Mouse (Mus musculus): ENCODE results near the gene Tuba1b.
"Not testable (repeated sequence)": the region's sequence is repeated elsewhere in the genome, so short reads cannot be mapped to it uniquely, and the experiment has no call there.

Tuba1b gene

DNA sequence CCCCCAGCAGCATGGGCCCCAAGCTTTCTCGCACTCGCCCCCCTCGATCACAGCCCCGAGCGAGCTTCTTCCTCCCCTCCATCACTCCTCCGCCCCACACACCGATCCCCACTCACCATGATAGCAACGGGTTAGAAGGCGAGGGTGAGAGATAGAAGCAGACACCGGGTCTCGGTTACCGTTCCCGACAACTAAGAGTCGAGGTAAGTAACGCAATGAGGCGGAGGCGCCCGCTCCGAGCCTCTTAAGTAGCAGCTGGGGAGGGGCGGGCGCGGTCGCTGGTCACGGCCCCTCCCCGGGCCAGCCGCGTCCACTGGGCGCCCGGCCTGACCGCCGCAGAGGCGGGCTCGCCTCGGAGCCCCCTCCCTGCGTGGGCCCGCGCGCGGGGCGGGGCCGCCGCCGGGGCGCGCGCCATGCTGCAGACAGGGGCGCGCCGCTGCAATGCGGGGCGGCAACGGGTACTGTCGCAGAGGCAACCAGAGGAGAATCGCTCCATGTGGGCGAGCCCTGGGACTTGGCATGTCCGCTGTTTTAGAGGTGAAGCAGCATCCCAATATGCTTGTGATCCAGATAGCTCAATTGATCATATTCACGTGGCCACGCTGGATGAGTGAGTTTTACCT, at the start of gene Tuba1b:
TSS of gene Tuba1b (minus strand) at position 349 of the 623 bp plus-strand sequence.
- DNase-seq, result peak; percentile 92

DNA sequence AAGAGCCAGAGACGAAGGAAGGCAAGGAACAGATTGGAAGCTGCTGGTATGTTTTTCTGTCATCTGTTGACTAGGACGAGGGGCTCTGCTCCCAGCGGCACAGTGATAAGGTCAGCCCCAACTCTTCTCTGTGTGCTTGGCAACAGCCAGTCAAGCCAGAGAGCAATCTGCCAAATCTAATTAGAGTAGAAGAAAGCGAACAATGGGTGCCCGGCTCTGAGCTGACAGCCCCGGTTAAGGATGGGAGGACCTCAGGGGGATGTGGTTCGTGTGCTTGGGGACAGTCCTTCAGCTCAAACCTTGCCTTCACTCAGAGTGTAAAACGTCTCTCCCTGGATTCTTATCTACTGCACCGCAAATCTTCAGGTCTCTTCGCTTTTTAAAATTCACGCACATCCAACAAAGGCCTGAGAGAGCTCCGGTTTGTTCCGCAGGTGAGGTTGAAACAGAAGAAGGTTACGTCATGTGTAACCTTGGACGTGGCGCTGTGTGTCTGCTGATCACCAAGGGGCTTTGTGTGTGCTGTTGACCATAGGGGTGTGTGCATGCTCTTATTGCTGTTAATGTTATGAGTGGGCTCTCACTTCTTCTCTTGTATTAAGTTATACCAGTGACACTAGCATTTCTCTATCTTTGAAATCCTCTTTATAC, 49.2 kb upstream of the Tuba1b start:
- DNase-seq, result no peak

DNA sequence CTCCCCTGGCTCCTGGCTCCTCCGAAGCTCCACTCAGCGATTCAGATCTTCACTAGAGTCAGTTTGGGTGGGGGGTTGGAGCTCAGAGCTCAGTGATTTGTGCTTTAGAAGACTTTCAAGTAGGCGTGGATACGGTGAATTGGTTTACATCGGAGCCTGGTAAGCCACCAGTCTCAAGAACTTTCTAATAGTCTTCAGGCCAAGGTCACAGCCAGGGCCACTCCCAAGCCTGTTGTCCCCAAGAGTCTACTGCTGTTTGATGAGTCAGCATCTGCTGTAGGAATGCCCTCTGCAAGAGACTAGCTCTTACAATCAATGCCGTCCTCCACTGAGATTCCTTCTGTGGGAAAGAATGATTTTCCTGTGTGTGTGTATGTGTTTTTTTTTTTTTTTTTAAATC, 47.7 kb upstream of the Tuba1b start:
- no peak for DNase-seq

DNA sequence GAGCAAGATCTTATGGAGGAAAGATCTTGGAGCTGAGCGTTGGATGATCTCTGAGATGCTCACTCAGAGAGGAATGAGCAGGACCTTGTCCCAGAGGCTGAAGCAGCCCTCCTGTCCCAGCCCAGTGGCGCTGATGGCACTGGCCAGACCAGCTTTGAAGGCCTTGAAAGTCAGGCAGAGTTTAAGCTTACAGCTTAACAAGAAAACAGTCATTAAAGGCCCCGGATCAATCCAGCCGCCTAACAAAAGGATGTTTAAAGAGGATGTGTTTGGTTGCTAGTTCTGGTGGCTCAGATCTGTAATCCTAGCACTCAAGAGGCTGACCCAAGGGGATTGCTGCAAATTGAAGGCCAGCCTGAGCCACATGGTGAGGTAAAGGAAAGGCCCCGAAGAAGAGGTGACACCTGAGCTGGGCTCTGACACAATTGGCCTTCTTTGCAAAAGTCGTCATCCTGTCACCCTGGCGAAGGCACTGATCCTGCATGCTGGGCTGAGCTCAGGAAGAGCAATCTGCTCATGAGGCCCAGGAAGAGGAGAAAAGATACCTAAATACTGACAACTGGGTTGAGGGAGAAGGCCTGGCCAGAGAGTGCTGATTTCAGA, 45.7 kb upstream of the Tuba1b start:
- no peak for DNase-seq

DNA sequence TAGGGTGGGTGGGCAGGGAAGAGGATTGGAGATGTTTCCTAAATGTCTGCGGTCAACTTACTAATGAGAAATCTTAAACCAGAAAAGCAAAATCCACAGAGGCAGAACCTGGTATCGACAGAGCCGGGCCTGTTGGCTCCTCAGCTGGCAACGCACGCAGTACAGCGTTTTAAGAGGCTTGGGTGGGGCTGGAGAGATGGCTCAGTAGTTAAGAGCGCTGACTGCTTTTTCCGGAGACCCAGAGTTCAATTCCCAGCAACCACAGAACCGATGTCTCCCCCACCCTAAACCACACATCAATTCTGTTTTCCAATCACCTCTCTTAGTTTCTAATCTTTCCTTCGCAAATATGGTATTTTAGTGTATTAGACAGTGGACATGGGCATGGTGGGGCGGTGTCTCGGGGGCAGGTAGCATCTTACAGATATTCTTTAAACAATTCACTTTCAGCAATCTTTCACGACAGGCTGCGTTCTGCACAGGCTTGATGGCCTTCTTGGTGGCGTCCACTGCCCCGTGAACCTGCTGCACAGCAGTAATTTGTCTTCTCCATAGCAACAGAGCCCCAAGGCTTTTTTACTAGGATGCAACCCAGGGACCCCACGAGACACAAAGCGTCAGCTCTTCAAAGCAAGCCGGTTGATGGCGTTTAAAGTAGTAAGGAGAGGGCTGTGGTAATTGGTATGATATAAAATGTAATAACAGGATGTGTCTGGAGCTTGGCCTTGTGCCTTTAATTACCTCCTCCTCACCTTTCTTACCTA, 44.2 kb upstream of the Tuba1b start:
- no peak for DNase-seq

DNA sequence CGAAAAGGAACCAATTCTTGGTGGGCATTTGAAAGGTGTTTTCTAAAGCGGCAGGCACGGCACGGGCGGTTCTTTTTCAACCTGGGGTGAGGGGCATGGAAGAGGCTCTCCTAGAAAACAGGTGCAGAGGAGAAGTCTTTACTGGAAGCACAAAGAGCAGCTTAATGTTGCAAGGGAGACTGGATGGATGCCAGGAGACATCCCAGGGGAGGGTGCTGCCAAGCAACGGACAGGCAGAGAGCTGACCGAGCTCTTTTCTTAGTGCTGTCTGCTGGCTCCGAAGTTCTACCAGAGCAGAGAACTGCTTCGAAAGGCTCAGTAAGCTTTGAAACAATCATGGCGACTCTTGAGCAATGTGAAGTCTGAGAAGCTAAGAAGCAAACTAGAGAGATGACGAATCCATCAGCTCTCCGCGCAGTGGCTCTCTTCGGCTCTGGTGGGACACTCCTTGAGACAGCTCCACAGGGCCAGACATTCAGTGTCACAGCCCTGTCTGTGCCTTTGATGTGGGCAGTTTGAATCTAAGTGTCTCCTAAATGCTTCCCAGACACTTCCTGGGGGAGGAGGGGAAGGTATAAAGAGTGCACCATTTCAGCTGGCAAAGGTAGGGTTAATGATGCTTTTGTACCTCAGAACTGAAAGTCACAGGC, 43.5 kb upstream of the Tuba1b start:
- no peak for DNase-seq

DNA sequence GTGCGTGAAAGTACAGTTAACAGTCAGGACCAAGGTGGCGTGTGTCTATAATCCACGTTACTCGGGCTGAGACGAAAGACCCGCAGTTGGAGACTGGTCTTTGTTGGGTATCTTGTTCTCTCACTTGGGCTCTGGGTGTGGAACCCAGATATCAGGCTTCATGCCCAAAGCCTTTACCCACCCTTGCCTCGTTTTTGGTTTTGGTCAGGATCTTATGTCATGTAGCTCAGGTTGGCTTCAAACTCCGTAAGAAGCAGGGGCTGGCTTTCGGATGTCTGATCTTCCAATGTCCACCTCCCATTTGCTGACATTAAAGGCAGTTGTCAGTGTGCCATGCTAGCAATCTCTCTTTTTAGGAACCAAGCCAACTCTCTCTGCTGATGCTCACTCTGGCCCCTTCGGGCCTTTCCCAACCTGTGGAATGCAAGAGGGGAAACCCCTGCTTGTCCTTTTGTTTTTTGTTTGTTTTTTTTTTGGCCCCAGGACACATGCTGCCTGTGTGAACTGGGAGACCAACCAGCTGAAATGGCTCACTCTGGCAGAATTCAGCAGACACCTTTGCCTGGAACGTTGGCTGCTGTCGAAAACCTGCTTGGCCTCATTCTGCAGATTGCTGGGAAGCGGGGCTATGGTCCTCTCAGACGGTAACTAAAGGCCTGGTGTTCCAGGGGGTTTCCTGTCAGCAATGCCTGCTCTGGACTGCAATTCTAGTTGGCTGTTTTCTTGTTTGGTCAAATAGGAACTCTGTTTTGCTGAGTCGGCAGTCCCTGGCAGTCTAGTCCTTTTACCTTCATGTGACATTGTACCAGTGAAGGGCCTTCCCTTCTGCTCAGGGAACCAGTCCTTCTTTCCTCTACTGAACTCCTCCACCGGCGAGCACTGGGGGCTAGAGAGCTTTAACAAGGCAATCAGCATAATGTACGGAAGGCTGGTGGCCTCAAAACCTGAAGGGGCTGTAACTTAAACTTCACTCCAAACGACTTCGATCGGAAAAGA, 42.7 kb upstream of the Tuba1b start:
- DNase-seq, result no peak

DNA sequence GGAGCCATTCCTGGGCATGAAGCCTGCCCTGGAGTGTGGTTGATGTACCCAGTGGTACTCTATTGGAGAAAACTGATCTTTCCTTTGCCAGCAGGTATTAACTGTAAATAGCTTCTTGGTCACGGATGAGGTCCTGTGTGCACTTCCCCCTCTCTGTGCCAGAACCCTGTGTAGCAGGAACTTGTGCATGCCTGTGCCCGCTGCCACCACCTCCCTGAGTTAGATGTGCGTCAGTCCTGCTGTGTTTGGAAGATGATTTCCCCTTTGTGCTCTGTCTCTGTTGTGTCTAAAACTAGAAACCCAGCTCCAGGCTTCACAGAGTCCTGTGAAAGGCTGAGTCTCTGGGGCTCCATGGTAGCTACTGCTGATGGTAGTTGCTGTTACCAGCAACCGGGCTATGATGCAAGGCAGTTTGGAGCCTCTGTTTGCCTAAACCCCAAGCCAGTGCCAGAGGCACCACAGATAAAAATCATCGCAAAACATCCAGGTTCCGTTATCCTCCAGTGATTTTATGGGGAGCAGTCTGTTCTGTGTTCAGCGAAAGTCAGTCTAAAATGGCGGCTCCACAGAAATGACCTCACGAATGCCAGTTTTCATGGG, 38.8 kb upstream of the Tuba1b start:
- no peak for DNase-seq

DNA sequence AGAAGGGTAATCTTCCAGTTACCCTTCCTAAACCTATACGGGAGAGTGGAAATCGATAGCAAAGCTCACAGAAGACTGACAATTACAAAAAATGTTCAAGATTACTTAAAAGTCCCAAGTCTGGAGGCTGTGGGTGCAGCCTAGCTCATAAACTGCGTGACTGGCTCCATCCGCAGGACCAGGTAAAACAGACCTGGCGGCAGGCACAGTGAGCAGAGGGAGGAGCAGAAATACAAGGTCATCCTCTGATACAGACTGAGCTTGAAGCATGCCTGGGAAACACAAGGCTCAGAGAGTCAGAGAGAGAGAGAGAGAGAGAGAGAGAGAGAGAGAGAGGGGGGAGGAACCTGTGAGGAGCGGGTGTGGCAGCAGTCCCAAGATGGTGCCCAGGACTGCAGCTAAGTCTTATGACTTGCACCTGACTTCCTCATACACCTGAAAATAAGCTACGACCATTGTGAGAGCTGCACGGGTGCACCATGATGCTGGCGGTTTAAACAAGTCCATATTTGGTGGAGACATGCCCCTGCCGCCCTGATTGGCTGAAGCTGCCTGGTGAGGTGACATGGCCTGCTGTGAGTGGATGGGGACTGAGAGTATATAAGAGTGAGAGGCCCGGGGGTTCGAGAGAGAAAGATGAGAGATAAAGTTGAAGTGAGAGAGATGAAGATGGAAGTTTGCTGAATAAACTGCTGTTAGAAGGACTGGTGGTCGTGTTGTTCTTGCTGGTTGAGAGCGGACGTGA, 37.4 kb upstream of the Tuba1b start:
- not testable (repeated sequence) for DNase-seq

DNA sequence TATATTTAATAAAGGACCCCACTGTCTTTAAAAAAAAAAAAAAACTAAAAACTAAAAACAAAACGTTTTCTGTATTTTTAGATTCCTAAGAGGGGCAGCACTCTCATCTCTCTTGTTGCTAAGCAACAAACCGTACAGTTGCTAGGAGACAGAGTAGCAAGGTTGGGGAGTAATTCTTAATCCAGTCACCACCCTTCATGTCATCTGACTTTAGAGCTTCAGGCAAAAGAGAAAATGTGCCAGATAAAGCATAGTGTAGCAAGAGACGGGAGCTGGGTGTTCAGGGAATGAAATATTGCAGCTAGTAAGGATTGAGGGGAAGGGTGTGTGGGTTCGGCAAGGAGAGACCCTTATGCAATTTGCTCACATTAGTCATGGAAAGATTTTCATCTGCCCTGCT, 36.7 kb upstream of the Tuba1b start:
- no peak for DNase-seq

DNA sequence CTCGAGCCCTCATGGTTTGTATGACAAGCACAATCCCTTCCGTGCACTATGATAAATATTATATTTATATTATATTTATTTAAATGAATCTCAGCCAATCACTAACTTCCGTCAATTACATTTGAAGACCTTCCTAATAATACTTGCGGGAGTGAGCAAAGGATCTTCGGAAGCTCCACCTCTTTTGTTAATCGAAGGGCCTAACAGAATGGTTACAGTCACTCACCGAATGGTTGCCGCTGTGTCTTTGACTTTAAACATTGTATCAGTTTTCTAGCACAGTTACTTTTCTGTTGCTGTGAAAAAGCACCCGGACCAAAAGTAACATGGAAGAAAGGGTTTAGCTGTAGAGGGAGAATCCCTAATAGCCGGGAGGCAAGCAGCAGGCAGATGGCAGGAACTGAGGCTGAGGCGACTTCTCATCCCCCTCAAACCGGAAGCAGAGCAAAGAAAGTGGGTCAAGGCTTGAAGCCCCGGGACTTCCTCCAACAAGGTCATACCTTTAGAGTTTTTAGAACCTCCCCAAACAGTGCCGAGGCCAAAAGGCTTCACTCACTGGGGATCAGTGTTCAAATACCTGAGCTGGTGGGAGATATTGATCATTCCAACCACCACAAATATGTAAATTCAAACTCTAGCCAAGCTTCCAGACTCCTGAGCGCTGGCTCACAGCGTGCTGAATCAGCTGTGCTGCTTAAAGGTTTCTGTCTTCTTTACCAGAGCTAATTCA, 35.2 kb upstream of the Tuba1b start:
- no peak for DNase-seq

DNA sequence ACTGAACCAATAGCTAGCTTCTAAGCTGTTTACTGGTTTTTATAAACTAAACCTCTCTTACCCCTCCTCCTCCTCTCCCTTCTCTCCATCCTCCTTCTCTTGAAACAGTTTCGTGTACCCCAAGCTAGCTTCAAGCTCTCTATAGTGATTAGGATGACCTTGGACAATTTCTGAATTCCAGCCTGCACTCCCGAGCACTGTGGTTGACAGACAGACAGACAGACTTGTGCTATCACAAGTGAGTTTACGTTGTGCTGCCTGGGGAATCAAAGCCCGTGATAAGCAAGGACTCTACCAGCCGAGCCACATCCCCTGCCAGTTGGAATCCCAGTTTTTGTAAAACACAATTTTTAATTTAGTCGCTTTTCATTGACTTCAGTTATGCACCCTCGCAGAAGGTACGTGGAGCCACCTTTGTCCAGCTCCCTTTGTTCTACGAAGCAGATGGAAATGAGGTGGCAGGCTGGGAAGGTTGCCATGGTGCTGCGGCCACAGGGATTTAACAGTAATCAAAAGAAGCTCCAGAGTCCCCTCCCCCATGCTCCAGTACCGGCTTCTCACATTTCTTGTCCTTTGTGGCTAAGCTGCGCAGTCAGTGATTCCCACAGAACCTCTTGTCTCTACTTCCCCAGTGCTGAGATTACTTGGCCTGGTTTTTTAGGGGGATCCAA, 34.5 kb upstream of the Tuba1b start:
- DNase-seq, result peak; percentile 75

DNA sequence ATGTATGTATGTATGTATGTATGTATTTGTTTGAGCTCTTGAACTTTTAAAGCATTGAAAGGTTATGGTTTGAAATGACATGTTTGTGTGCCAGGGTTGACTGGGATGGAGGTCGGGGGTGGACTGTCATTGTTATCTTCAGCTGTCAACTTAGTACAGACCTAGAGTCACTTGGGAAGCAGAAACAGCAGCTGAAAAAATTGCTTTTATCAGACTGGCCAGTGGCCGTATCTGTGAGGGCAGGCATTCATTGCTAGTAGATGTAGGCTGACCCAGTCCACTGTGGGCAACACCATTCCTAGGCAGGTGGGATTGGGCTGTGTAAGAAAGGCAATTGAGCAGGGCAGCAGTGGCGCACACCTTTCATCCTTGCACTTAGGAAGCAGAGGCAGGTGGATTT, 25.2 kb upstream of the Tuba1b start:
- DNase-seq, result no peak

DNA sequence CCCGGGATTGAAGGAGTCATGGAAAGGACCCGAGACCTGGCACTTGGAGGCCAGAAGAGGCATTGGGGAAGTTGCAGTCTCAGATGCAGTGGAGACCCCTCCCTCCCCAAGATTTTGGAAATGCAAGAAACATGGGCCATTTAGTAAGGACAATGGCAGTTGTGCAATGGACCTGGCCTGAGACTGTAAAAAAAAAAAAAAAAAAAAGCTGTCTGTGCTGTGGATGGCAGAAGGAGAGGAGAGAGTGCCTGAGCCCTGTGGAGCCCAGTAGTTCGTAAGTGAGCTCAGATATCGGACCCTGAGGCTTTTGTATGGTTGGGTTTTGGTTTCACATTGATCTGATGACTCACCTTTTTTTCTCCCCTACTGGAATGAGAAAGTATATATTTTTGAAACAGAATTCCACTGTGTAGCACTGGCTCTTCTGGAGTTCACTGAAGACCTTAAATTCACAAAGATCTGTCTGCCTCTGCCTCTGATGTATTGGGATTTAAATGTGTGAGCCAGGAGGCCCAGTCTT, 24.6 kb upstream of the Tuba1b start:
- no peak for DNase-seq

DNA sequence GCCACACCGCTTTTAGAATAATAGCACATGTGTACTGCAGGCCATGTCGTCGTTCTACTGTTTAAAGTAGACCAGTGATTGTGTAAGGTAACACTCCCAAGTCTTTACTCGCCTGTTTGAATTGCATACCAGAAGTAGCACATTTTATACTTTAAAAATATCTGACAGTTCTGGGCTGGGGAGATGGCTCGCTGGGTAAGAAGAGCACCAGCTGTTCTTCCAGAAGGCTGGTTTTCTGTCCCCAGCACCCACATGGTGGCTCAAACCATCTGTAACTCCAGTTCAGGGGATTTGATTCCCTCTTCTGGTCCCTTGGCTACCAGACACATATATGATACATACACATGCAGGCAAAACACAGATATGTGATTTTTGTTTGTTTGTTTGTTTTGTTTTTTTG, 23.1 kb upstream of the Tuba1b start:
- no peak for DNase-seq

DNA sequence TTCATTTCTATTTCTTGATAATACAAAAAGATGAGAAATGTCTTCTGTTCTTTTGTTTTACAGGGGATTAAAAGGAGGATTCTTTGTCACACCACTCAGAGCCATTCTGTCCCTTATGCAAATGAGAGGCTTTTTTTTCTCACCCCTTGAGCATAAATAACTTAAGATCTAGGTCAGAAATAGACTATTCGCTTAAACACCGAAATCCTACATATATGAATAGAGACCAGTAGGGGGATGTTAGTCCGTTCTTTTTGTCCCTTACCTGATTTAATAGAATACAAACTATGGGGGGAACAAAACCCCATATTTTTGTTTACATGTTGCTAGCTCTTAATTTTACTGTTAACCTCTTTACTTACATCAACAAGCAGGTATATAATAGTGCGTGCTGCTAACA, 21.6 kb upstream of the Tuba1b start:
- no peak for DNase-seq

DNA sequence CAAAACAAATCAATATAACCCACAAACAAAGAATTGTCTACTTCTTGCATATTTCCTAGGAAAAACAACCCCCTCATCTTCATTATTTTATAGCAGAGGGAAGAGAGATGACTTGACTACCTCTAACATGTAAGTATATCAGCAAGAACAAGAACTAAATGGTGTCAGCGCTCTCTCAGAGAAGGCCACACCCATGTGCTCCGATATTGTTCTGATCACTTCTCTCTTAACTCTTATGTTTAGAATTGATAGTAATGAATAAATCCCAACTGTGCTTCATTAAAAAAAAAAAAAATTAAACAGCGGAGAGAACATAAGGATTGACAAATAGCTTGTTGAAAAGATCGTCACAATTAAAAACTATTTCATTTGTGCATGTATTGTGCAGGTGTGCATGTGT, 21.0 kb upstream of the Tuba1b start:
- DNase-seq, result no peak

DNA sequence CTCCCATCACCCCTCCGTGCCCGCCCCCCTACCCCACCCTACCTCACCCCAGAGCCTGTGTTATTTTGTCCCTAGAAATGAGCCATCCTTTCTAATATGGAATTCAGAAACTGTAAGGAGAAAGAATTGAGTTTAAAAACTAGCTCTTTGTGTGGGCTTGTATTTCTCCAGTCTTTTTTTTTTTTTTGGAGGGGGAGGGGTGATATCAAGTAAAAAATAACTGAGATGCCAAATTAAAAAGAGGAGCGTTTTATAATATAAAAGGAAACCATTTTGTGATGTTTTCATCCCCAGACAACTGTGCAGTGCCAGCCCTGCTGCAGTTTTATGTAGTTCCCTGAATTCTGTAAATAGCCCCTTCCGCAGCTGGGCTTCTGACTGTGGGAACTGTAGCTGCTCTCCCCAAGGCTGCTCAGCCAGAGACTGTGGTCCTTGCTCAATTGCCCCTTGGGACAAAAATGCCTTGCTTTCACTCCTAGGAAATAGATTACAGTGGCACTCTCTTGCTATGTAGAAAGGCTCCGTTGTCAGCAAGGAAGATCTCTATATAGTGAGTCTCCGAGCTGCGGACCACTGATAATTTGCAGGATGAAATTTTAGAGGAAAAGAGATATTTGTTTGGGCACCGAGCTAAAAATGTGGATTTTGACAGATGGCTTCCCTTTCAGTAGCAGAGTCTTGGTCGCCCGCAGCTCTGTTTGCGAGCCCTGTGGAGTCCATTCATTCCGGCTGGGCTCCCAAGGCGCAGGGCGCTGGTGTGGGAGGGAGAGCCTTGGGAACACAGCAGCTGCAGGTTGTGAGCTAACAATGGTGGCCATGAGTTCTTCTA, 20.3 kb upstream of the Tuba1b start:
- no peak for DNase-seq
